Mouse (Mus musculus) gastrocnemius, postnatal 10 days (tissue): ENCODE data around the gene Trim3. TPM values are rescaled to one million over a fixed set of nuclear protein-coding genes. Genes with fewer than 3 reads are reported as not detected.
A peak's percentile ranks its signal among the peaks of the same experiment; 100 is the strongest.

Source experiments
- DNase-seq: peaks from one replicate; pipeline ENCODE4 v3.0.0; 2021; ENCODE audit warnings: mixed read lengths
- total RNA-seq, 2 experiments: library from RNA; stranded (reverse); gene quantifications; 2 replicates each; pipeline ENCODE4 v1.2.3; 2021

Trim3 gene
- total RNA-seq, 2 experiments from 2014 or later = 18.8 to 29.4 TPM

- DNase-seq = no peak
Observed at GRCm38 (mm10) chr7:105611767-105612166, 21.6 kb downstream of the Trim3 start.

GRCm38 (mm10) chr7:105608467-105608866 is 24.9 kb downstream of the Trim3 start:
- DNase-seq = no peak

- peak; percentile 67 for DNase-seq
Observed at GRCm38 (mm10) chr7:105602860-105603623, 30.3 kb downstream of the Trim3 start.

GRCm38 (mm10) chr7:105590097-105590496 is 43.3 kb downstream of the Trim3 start:
- no peak for DNase-seq

GRCm38 (mm10) chr7:105588325-105588912 is 45.0 kb downstream of the Trim3 start:
- no peak for DNase-seq

GRCm38 (mm10) chr7:105581959-105582358 is 51.4 kb downstream of the Trim3 start:
- DNase-seq = no peak

GRCm38 (mm10) chr7:105581094-105581703 is 52.2 kb downstream of the Trim3 start, which contains the start of gene Apbb1:
TSS of gene Apbb1 (minus strand) at chr7:105581653.
- DNase-seq = peak; percentile 79

GRCm38 (mm10) chr7:105580627-105581089 is 52.7 kb downstream of the Trim3 start:
- DNase-seq = peak; percentile 21

GRCm38 (mm10) chr7:105578481-105578880 is 54.9 kb downstream of the Trim3 start:
- no peak for DNase-seq

- DNase-seq = no peak
Observed at GRCm38 (mm10) chr7:105577377-105577871, 55.9 kb downstream of the Trim3 start.

GRCm38 (mm10) chr7:105576166-105576748 is 57.1 kb downstream of the Trim3 start:
- no peak for DNase-seq

- DNase-seq = no peak
Observed at GRCm38 (mm10) chr7:105574537-105574936, 58.8 kb downstream of the Trim3 start.

- DNase-seq = no peak
Observed at GRCm38 (mm10) chr7:105572949-105573348, 60.4 kb downstream of the Trim3 start.

GRCm38 (mm10) chr7:105570756-105571155 is 62.6 kb downstream of the Trim3 start:
- no peak for DNase-seq

- DNase-seq = no peak
Observed at GRCm38 (mm10) chr7:105569512-105570496, 63.6 kb downstream of the Trim3 start.

- DNase-seq = no peak
Observed at GRCm38 (mm10) chr7:105568988-105569471, 64.3 kb downstream of the Trim3 start.

GRCm38 (mm10) chr7:105568583-105568982 is 64.8 kb downstream of the Trim3 start:
- no peak for DNase-seq

- no peak for DNase-seq
Observed at GRCm38 (mm10) chr7:105565071-105565836, 68.1 kb downstream of the Trim3 start.

- no peak for DNase-seq
Observed at GRCm38 (mm10) chr7:105563367-105563766, 70.0 kb downstream of the Trim3 start.

GRCm38 (mm10) chr7:105562317-105562716 is 71.1 kb downstream of the Trim3 start:
- DNase-seq = no peak
